Mouse (Mus musculus) cerebellum, adult 2 months (tissue): ENCODE data around the gene Pdzd2. TPM values are rescaled to one million over a fixed set of nuclear protein-coding genes. Genes with fewer than 3 reads are reported as not detected.

ENCODE experiments used
- DNase-seq, 2 experiments: peaks; one replicate each; pipeline ENCODE4 v3.0.0; 2021
- H3K27ac ChIP-seq: fragments of 200-500 bp; 2 replicates; pipeline ENCODE4 v1.5.1; 2012; ENCODE audit warnings: low read length, control low read depth, inconsistent platforms; ENCODE audit not compliant: insufficient read depth
- H3K27me3 ChIP-seq: fragments of 200-500 bp; 2 replicates; pipeline ENCODE4 v1.6.1; 2012; ENCODE audit warnings: inconsistent platforms, mild to moderate bottlenecking, low read length, moderate library complexity; ENCODE audit not compliant: control insufficient read depth, insufficient read depth
- H3K4me1 ChIP-seq: fragments of 200-500 bp; 2 replicates; pipeline ENCODE4 v1.6.1; 2011; ENCODE audit warnings: low read length; ENCODE audit not compliant: control insufficient read depth, insufficient read depth
- H3K4me3 ChIP-seq: fragments of 200-500 bp; replicated peaks from 2 replicates; pipeline ENCODE3; 2011; ENCODE audit warnings: mild to moderate bottlenecking, low read depth, low read length, control low read depth; ENCODE audit not compliant: insufficient read depth
- CTCF ChIP-seq: fragments of 200-500 bp; IDR thresholded peaks from 2 replicates; pipeline ENCODE4 v1.5.1; 2011; ENCODE audit warnings: low read depth, mild to moderate bottlenecking, control low read depth, low read length, moderate library complexity, borderline replicate concordance; ENCODE audit not compliant: insufficient read depth
- POLR2A ChIP-seq: fragments of 200-500 bp; IDR thresholded peaks from 2 replicates; pipeline ENCODE4 v1.6.1; 2011; ENCODE audit warnings: low read length, control low read depth, borderline replicate concordance; ENCODE audit not compliant: insufficient read depth
- WGBS: fragments of 180-500 bp; shearing (Covaris S2); methylation state at CpG from one replicate; pipeline ENCODE4 v1.1.7; 2018; 5-methylcytosine and 5-hydroxymethylcytosine counted together
- polyA plus RNA-seq: library from polyadenylated mRNA; depleted of rRNA; stranded (reverse); fragments of >200 nt; gene quantifications from 2 replicates; pipeline ENCODE4 v1.2.3, GENCODE M21; 2012

The Pdzd2 gene
- polyA plus RNA-seq, 1 experiment, result 6.3 TPM

GRCm38 (mm10) chr15:12718819-12719218, 20.9 kb downstream of the Pdzd2 start:
- H3K27me3 ChIP-seq, result no peaks in the 10 kb centered on the region
- H3K27ac ChIP-seq, result no peak overlapping the region
- DNase-seq, result no peak
- H3K4me3 ChIP-seq, result no peak overlapping the region
- TF ChIP-seq POLR2A (no peak), CTCF (no peak)
- no peaks in the 10 kb centered on the region for H3K4me1 ChIP-seq
- WGBS, result 90% methylated on average over 14 of the region's 14 CpGs

GRCm38 (mm10) chr15:12717410-12717809, 22.3 kb downstream of the Pdzd2 start:
- TF ChIP-seq CTCF, result no peak
- no peak for TF ChIP-seq POLR2A
- 84% methylated on average over 3 of the region's 3 CpGs for WGBS
- Histone ChIP-seq H3K4me1 (no peaks in the 10 kb centered on the region), H3K27ac (no peak overlapping the region), H3K4me3 (no peak overlapping the region), H3K27me3 (no peaks in the 10 kb centered on the region)
- no peak for DNase-seq

- Histone ChIP-seq H3K4me3 (no peak overlapping the region), H3K27ac (no peak overlapping the region), H3K4me1 (no peaks in the 10 kb centered on the region), H3K27me3 (no peaks in the 10 kb centered on the region)
- DNase-seq, result no peak
- TF ChIP-seq CTCF (no peak), POLR2A (no peak)
- WGBS, result 72% methylated on average over 8 of the region's 8 CpGs
Measured at GRCm38 (mm10) chr15:12716881-12717280, 22.8 kb downstream of the Pdzd2 start.

GRCm38 (mm10) chr15:12714322-12714721, 25.4 kb downstream of the Pdzd2 start:
- Histone ChIP-seq H3K27me3 (no peaks in the 10 kb centered on the region), H3K27ac (no peak overlapping the region), H3K4me3 (no peak overlapping the region), H3K4me1 (no peaks in the 10 kb centered on the region)
- 36% methylated on average over 2 of the region's 2 CpGs for WGBS
- DNase-seq, result no peak
- TF ChIP-seq CTCF (no peak), POLR2A (no peak)

GRCm38 (mm10) chr15:12713216-12713615, 26.5 kb downstream of the Pdzd2 start:
- 84% methylated on average over 2 of the region's 2 CpGs for WGBS
- TF ChIP-seq POLR2A (no peak), CTCF (no peak)
- H3K27ac ChIP-seq, result no peak overlapping the region

GRCm38 (mm10) chr15:12710036-12710435, 29.7 kb downstream of the Pdzd2 start:
- 50% methylated on average over 3 of the region's 3 CpGs for WGBS
- H3K4me1 ChIP-seq, result no peaks in the 10 kb centered on the region
- peak; percentile 28 to 46 for DNase-seq
- no peaks in the 10 kb centered on the region; the same call in 1 of the 2 replicates for H3K27me3 ChIP-seq
- H3K4me3 ChIP-seq, result no peak overlapping the region
- no peak overlapping the region for H3K27ac ChIP-seq
- TF ChIP-seq POLR2A (no peak), CTCF (no peak)

More at GRCm38 (mm10) chr15:12713216-12713615, 26.5 kb downstream of the Pdzd2 start:
- H3K4me3 ChIP-seq, result no peak overlapping the region
- H3K4me1 ChIP-seq, result no peaks in the 10 kb centered on the region
- H3K27me3 ChIP-seq, result no peaks in the 10 kb centered on the region
- DNase-seq, result no peak

GRCm38 (mm10) chr15:12708297-12708696, 31.4 kb downstream of the Pdzd2 start:
- no peak for TF ChIP-seq CTCF
- TF ChIP-seq POLR2A, result no peak
- H3K4me1 ChIP-seq, result no peaks in the 10 kb centered on the region
- H3K27me3 ChIP-seq, result no peaks in the 10 kb centered on the region; the same call in 1 of the 2 replicates
- no peak overlapping the region for H3K27ac ChIP-seq
- WGBS, result 19% methylated on average over 1 of the region's 1 CpGs
- H3K4me3 ChIP-seq, result no peak overlapping the region
- DNase-seq, result no peak

- no peak for TF ChIP-seq POLR2A
- TF ChIP-seq CTCF, result no peak
- no peak for DNase-seq
- WGBS, result 89% methylated on average over 3 of the region's 3 CpGs
- H3K4me1 ChIP-seq, result no peaks in the 10 kb centered on the region
- no peak overlapping the region for H3K27ac ChIP-seq
- no peak overlapping the region for H3K4me3 ChIP-seq
- H3K27me3 ChIP-seq, result no peaks in the 10 kb centered on the region; the same call in 1 of the 2 replicates
Measured at GRCm38 (mm10) chr15:12706902-12707301, 32.8 kb downstream of the Pdzd2 start.

GRCm38 (mm10) chr15:12700367-12700766, 39.4 kb downstream of the Pdzd2 start:
- DNase-seq, result peak; percentile 70 to 81
- Histone ChIP-seq H3K4me1 (peaks cover 4% of the 10 kb centered on the region; the same call in 1 of the 2 replicates), H3K4me3 (no peak overlapping the region), H3K27me3 (no peaks in the 10 kb centered on the region; the same call in 1 of the 2 replicates), H3K27ac (no peak overlapping the region)
- 6% methylated on average over 9 of the region's 9 CpGs for WGBS
- TF ChIP-seq POLR2A (no peak), CTCF (peak; percentile 19; the same call in 1 of the 2 replicates)
